Mouse (Mus musculus) kidney, embryonic 15.5 days (tissue): ENCODE results near the gene Cdh24. TPM values are rescaled to one million over a fixed set of nuclear protein-coding genes. Genes with fewer than 3 reads are reported as not detected.
"Not testable (repeated sequence)": the region's sequence is repeated elsewhere in the genome, so short reads cannot be mapped to it uniquely, and the experiment has no call there.

ENCODE experiments used
- ATAC-seq: fragments of 200-750 bp; cut with Nextera tagmentation; replicated peaks from 2 replicates; pipeline ENCODE4 v1.8.0; 2017; ENCODE audit warnings: moderate TSS enrichment; ENCODE audit not compliant: low FRiP score
- H3K27ac ChIP-seq: fragments of 300-500 bp; sonication (generic); 2 replicates; pipeline ENCODE4 v1.5.1; 2015; ENCODE audit warnings: mild to moderate bottlenecking, inconsistent platforms
- H3K27me3 ChIP-seq: fragments of 300-500 bp; sonication (generic); 2 replicates; pipeline ENCODE4 v1.6.1; 2015; ENCODE audit warnings: inconsistent platforms
- H3K36me3 ChIP-seq: fragments of 300-500 bp; sonication (generic); 2 replicates; pipeline ENCODE4 v1.6.1; 2015; ENCODE audit warnings: inconsistent platforms
- H3K4me1 ChIP-seq: fragments of 300-500 bp; sonication (generic); 2 replicates; pipeline ENCODE4 v1.6.1; 2015; ENCODE audit warnings: inconsistent platforms
- H3K4me2 ChIP-seq: fragments of 300-500 bp; sonication (generic); 2 replicates; pipeline ENCODE4 v1.6.1; 2015; ENCODE audit warnings: moderate library complexity, mild to moderate bottlenecking, inconsistent platforms
- H3K4me3 ChIP-seq: fragments of 300-500 bp; sonication (generic); replicated peaks from 2 replicates; pipeline ENCODE4 v1.5.1; 2015; ENCODE audit warnings: mild to moderate bottlenecking, inconsistent platforms
- H3K9ac ChIP-seq: fragments of 300-500 bp; sonication (generic); 2 replicates; pipeline ENCODE4 v1.6.1; 2015; ENCODE audit warnings: mild to moderate bottlenecking, inconsistent platforms
- H3K9me3 ChIP-seq: fragments of 300-500 bp; sonication (generic); replicated peaks from 2 replicates; pipeline ENCODE4 v1.6.1; 2016; ENCODE audit warnings: inconsistent platforms
- WGBS: fragments of 180-500 bp; shearing (Covaris S2); methylation state at CpG from one replicate; pipeline ENCODE4 v1.1.7; 2015; ENCODE audit warnings: mixed read lengths; 5-methylcytosine and 5-hydroxymethylcytosine counted together
- polyA plus RNA-seq: library from polyadenylated mRNA; unstranded; fragments of >200 nt; fragmentation: Nextera tagmentation; extraction: Ambion mirVana; gene quantifications from 2 replicates; pipeline ENCODE4 v1.2.1, GENCODE M21; 2015

Cdh24 gene
- polyA plus RNA-seq, 1 experiment from 2014 or later = 4.5 TPM

DNA sequence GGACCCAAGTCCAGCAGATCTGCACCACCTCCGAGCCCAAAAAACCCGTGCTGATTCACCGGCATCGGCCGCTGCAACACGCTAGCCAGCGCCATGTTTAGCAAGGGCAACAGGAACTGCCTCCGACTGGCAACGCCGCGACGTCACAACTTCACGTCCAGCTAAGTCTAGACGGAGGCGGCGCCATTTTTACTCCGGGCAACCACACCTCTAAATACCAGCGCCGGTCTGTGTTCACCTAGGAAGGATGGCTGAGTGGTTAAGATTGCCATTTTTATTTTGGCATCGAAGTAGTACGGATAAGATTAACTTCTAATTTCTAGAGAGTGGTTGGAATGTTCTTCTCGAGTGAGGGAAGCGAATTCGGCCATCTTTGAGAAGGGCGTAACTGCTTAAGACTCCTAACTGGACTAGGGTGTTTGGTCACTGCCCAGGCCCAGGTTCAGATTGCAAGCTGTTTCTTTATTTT is 23.2 kb downstream of the Cdh24 start, which contains the start of gene Psmb5:
Gene Psmb5, minus strand, starts transcription at position 126 of the 469 bp plus-strand sequence.
- Histone ChIP-seq H3K27ac (peak within 1 kb of the TSS; percentile 87), H3K4me1 (peaks cover 12% of the 10 kb centered on the region), H3K9ac (peak within 1 kb of the TSS; percentile 89), H3K36me3 (peaks cover 30% of the 10 kb centered on the region), H3K4me2 (peak within 1 kb of the TSS; percentile 65), H3K9me3 (no peaks in the 10 kb centered on the region), H3K27me3 (no peaks in the 10 kb centered on the region), H3K4me3 (peak within 1 kb of the TSS; percentile 86)
- WGBS = under 1% methylated on average over 25 of the region's 25 CpGs
- ATAC-seq = peak; percentile 89

DNA sequence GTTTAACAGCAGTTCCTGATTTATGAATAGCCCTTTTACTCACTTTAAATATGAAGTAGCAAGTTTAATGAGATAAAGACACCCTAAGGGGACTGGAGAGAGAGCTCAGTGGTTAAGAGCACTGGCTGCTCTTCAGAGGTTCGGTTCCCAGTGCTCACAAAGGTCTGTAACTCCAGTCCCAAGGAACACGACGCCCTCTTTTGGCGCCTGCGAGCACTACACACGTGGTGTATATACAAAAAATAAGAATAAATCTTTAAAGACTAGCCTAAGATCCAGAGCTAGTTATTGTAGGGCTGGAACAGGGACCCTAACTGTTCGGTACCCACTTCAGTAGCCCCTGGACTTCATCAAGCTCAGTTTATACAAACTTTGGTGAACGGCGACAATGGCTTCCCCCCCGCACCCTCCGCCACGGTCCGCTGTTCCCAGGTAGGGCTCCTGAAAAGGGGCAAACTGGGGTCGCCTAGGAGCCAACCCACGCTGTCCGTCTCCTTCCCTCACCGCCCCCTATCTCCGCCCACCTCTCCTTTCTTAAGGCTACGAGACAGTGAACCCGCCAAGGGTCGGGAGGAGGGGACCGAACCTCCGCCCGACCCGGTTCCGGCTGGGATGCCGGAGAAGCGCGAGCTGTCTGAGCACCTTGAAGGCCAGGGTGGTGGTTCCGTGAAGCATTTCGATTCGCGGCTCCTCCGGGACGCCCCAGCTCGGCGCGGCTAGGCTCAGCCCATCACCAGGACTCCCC is 23.8 kb downstream of the Cdh24 start:
- peak; percentile 55 for ATAC-seq
- peaks cover 35% of the 10 kb centered on the region for H3K36me3 ChIP-seq
- WGBS = 1% methylated on average over 38 of the region's 38 CpGs

GRCm38 (mm10) chr14:54616226-54616825 is 24.8 kb downstream of the Cdh24 start:
- 91% methylated on average over 16 of the region's 16 CpGs for WGBS
- H3K4me2 ChIP-seq = peak overlapping the region; percentile 65; the same call in 1 of the 2 replicates
- ATAC-seq = no peak
- H3K36me3 ChIP-seq = peaks cover 43% of the 10 kb centered on the region
- H3K9me3 ChIP-seq = no peaks in the 10 kb centered on the region
- H3K27ac ChIP-seq = no peak overlapping the region
- H3K27me3 ChIP-seq = no peaks in the 10 kb centered on the region
- no peak overlapping the region for H3K9ac ChIP-seq
- H3K4me1 ChIP-seq = peaks cover 12% of the 10 kb centered on the region
- peak overlapping the region; percentile 86 for H3K4me3 ChIP-seq

More for the DNA sequence above, 23.8 kb downstream of the Cdh24 start:
- H3K27me3 ChIP-seq = no peaks in the 10 kb centered on the region
- H3K4me3 ChIP-seq = peak overlapping the region; percentile 86
- H3K27ac ChIP-seq = peak overlapping the region; percentile 87
- H3K4me1 ChIP-seq = peaks cover 12% of the 10 kb centered on the region
- H3K9ac ChIP-seq = peak overlapping the region; percentile 89
- peak overlapping the region; percentile 65 for H3K4me2 ChIP-seq
- H3K9me3 ChIP-seq = no peaks in the 10 kb centered on the region

DNA sequence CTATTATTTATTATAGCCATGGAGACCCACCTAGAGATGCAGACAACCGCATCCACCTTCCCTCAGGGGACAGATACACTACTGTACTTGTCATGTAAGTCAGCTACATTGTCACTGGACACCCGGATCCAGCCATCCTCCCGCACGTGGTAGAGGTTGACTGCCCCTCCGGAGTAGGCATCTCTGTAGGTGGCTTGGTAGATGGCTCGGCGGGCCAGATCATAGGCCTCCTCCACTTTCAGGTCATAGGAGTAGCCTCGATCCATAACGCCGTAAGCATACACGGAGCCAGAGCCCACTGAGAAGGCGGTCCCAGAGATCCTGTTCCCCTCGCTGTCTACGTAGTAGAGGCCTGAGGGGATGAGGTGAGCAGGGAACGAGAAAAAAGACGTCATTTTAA is 27.0 kb downstream of the Cdh24 start:
- not testable (repeated sequence) for H3K27ac ChIP-seq, H3K9me3 ChIP-seq, H3K4me3 ChIP-seq, H3K4me2 ChIP-seq, H3K27me3 ChIP-seq, H3K9ac ChIP-seq, ATAC-seq
- Histone ChIP-seq H3K36me3 (peaks cover 48% of the 10 kb centered on the region), H3K4me1 (peaks cover 14% of the 10 kb centered on the region)
- 87% methylated on average over 16 of the region's 16 CpGs for WGBS

- 81% methylated on average over 6 of the region's 6 CpGs for WGBS
- no peak overlapping the region for H3K27ac ChIP-seq
- no peak for ATAC-seq
Observed at GRCm38 (mm10) chr14:54610648-54611047, 30.5 kb downstream of the Cdh24 start.

GRCm38 (mm10) chr14:54609962-54610361 is 31.2 kb downstream of the Cdh24 start:
- Histone ChIP-seq H3K4me2 (no peak overlapping the region), H3K27me3 (no peaks in the 10 kb centered on the region), H3K4me1 (peaks cover 9% of the 10 kb centered on the region), H3K36me3 (peaks cover 34% of the 10 kb centered on the region), H3K9me3 (no peaks in the 10 kb centered on the region), H3K4me3 (no peak overlapping the region), H3K9ac (no peak overlapping the region), H3K27ac (no peak overlapping the region)
- 91% methylated on average over 4 of the region's 4 CpGs for WGBS
- ATAC-seq = no peak

More at GRCm38 (mm10) chr14:54610648-54611047, 30.5 kb downstream of the Cdh24 start:
- no peak overlapping the region for H3K4me2 ChIP-seq
- peaks cover 5% of the 10 kb centered on the region; the same call in 1 of the 2 replicates for H3K4me1 ChIP-seq
- no peaks in the 10 kb centered on the region for H3K9me3 ChIP-seq
- H3K36me3 ChIP-seq = peaks cover 39% of the 10 kb centered on the region
- no peak overlapping the region for H3K4me3 ChIP-seq
- H3K27me3 ChIP-seq = no peaks in the 10 kb centered on the region
- H3K9ac ChIP-seq = no peak overlapping the region

GRCm38 (mm10) chr14:54609245-54609644 is 31.9 kb downstream of the Cdh24 start:
- Histone ChIP-seq H3K27ac (no peak overlapping the region), H3K4me1 (peaks cover 16% of the 10 kb centered on the region), H3K36me3 (peaks cover 26% of the 10 kb centered on the region), H3K27me3 (no peaks in the 10 kb centered on the region), H3K4me3 (no peak overlapping the region), H3K9ac (no peak overlapping the region), H3K9me3 (no peaks in the 10 kb centered on the region), H3K4me2 (no peak overlapping the region)
- WGBS = 58% methylated on average over 4 of the region's 4 CpGs
- ATAC-seq = no peak

- Histone ChIP-seq H3K36me3 (peaks cover 13% of the 10 kb centered on the region), H3K9me3 (no peaks in the 10 kb centered on the region), H3K4me3 (no peak overlapping the region), H3K27me3 (no peaks in the 10 kb centered on the region), H3K4me1 (peaks cover 22% of the 10 kb centered on the region), H3K4me2 (no peak overlapping the region), H3K27ac (peak overlapping the region; percentile 24; the same call in 1 of the 2 replicates), H3K9ac (no peak overlapping the region)
- WGBS = 53% methylated on average over 8 of the region's 8 CpGs
- no peak for ATAC-seq
Observed at GRCm38 (mm10) chr14:54607226-54607625, 33.9 kb downstream of the Cdh24 start.

GRCm38 (mm10) chr14:54605752-54606321 is 35.3 kb downstream of the Cdh24 start, which contains the start of gene 4931414P19Rik:
Gene 4931414P19Rik (minus strand): TSS chr14:54605993.
- peak; percentile 67 for ATAC-seq
- WGBS = under 1% methylated on average over 37 of the region's 39 CpGs
- Histone ChIP-seq H3K27ac (peak within 1 kb of the TSS; percentile 83), H3K9ac (peak within 1 kb of the TSS; percentile 41), H3K36me3 (peaks cover under 1% of the 10 kb centered on the region; the same call in 1 of the 2 replicates), H3K4me3 (peak within 1 kb of the TSS; percentile 51), H3K4me2 (peak within 1 kb of the TSS; percentile 65), H3K9me3 (no peaks in the 10 kb centered on the region), H3K4me1 (peaks cover 22% of the 10 kb centered on the region), H3K27me3 (no peaks in the 10 kb centered on the region)

DNA sequence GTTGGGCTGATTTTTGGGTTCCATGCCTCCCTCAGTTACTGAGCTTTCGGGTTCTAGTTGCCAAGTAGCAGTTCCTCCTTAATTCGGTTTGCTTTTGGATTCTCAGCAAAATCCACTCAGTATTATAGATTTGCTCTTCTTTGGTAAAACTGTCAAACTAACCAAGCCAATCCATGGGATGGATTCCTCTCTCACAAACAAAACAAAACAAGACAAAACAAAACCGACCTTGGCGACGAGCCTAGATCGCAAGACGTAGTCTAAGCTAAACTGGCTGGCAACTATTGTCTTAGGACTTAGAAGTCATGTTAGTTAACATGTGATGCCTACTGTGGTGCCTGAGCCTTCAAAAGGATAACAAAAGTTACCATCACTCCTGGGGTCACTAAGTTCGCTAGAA is 37.5 kb downstream of the Cdh24 start:
- Histone ChIP-seq H3K9ac (no peak overlapping the region), H3K4me2 (peak overlapping the region; percentile 55), H3K27me3 (no peaks in the 10 kb centered on the region), H3K9me3 (no peaks in the 10 kb centered on the region), H3K4me1 (peaks cover 20% of the 10 kb centered on the region), H3K27ac (peak overlapping the region; percentile 92), H3K4me3 (peak overlapping the region; percentile 61), H3K36me3 (peaks cover 5% of the 10 kb centered on the region)
- ATAC-seq = no peak
- 82% methylated on average over 8 of the region's 8 CpGs for WGBS

DNA sequence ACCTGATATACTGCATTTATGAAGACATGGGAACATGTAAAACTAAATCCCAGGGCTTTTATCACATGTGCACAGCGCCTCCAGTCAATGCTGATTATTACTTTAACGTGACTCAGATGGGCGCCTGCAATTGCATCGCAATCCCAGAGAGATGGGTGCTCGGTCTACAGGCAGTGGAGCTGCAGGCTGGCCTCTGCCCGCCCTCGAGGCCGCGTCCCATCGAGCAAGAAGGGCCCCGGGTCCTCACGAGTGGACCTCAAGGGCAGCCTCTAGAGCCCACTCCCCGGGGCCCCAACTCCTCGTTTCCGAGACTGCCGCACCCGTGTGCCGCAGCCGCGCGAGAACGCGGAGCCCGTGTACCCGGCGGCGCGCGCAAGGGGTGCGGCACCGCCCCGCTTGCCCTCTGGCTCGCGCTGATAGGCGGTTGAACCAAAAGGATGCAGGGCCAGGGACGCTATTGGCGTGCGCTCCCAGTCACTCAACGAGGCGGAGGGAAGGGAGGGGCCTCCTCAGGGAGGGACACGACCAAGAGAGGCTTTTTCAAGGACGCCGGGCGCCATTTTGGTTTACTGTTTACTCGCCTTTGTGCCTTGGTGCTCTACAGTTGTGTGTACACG is 38.0 kb downstream of the Cdh24 start:
- under 1% methylated on average over 46 of the region's 46 CpGs for WGBS
- ATAC-seq = peak; percentile 99

More for the DNA sequence above, 38.0 kb downstream of the Cdh24 start:
- peak overlapping the region; percentile 61 for H3K4me3 ChIP-seq
- H3K27ac ChIP-seq = peak overlapping the region; percentile 92
- peak overlapping the region; percentile 60 for H3K9ac ChIP-seq
- H3K4me2 ChIP-seq = peak overlapping the region; percentile 55
- no peaks in the 10 kb centered on the region for H3K9me3 ChIP-seq
- no peaks in the 10 kb centered on the region for H3K27me3 ChIP-seq
- peaks cover 5% of the 10 kb centered on the region for H3K36me3 ChIP-seq
- H3K4me1 ChIP-seq = peaks cover 20% of the 10 kb centered on the region
